Mouse (Mus musculus): ENCODE data around the gene Ryr2. TPM values are rescaled to one million over a fixed set of nuclear protein-coding genes. Genes with fewer than 3 reads are reported as not detected.

Ryr2 gene
- polyA plus RNA-seq (2014; fragmentation: Illumina TruSeq; extraction: RNeasy Lipid Tissue Mini Kit (QIAGEN cat#74804); ENCODE audit: insufficient read depth, low read depth, low replicate concordance): 1.6 TPM

GRCm38 (mm10) chr13:12106662-12107632 is at the start of gene Ryr2:
Gene Ryr2, minus strand, starts transcription at chr13:12106945.

Other genes starting within 250 kb of the Ryr2 start
- gene Mtr, start 151.2 kb upstream of the Ryr2 start, polyA plus RNA-seq (2014; fragmentation: Illumina TruSeq; extraction: RNeasy Lipid Tissue Mini Kit (QIAGEN cat#74804); ENCODE audit: insufficient read depth, low read depth, low replicate concordance): 3.1 TPM
- gene Actn2, start 233.8 kb upstream of the Ryr2 start, polyA plus RNA-seq (2014; fragmentation: Illumina TruSeq; extraction: RNeasy Lipid Tissue Mini Kit (QIAGEN cat#74804); ENCODE audit: insufficient read depth, low read depth, low replicate concordance): 16.6 TPM